Mouse (Mus musculus) spleen, adult 2 months (tissue): ENCODE measurements around the gene Parp16. TPM values are rescaled to one million over a fixed set of nuclear protein-coding genes. Genes with fewer than 3 reads are reported as not detected.

Experiments
- DNase-seq, 2 experiments: peaks; one replicate each; pipeline versions ENCODE4 v3.0.0 to v3.0.0-alpha.2; 2012 to 2021; ENCODE audit warnings: low spot score in 2 of 2, low read depth in 1 of 2
- H3K27ac ChIP-seq: fragments of 200-500 bp; 2 replicates; pipeline ENCODE4 v1.5.1; 2012; ENCODE audit warnings: low read length, inconsistent platforms; ENCODE audit not compliant: insufficient read depth
- H3K27me3 ChIP-seq: fragments of 200-500 bp; 2 replicates; pipeline ENCODE4 v1.6.1; 2012; ENCODE audit warnings: mild to moderate bottlenecking, moderate library complexity, low read length, inconsistent platforms; ENCODE audit not compliant: control insufficient read depth, insufficient read depth
- H3K36me3 ChIP-seq: fragments of 200-500 bp; 2 replicates; pipeline ENCODE4 v1.6.1; 2012; ENCODE audit warnings: mild to moderate bottlenecking, low read length, inconsistent platforms; ENCODE audit not compliant: control insufficient read depth, insufficient read depth
- H3K4me1 ChIP-seq: fragments of 200-500 bp; 2 replicates; pipeline ENCODE4 v1.6.1; 2011; ENCODE audit warnings: inconsistent platforms; ENCODE audit not compliant: control insufficient read depth, insufficient read depth, insufficient read length
- H3K4me3 ChIP-seq: fragments of 200-500 bp; 2 replicates; pipeline ENCODE4 v1.5.1; 2011; ENCODE audit warnings: mild to moderate bottlenecking, inconsistent platforms; ENCODE audit not compliant: insufficient read depth, insufficient read length; ENCODE audit errors: extremely low read depth
- CTCF ChIP-seq: fragments of 200-500 bp; IDR thresholded peaks from 2 replicates; pipeline ENCODE4 v1.5.1; 2011; ENCODE audit warnings: mild to moderate bottlenecking, inconsistent platforms; ENCODE audit not compliant: insufficient read depth, insufficient read length, insufficient replicate concordance; ENCODE audit errors: extremely low read depth
- POLR2A ChIP-seq: fragments of 200-500 bp; IDR thresholded peaks from 2 replicates; pipeline ENCODE4 v1.6.1; 2011; ENCODE audit warnings: low read depth, low read length, inconsistent platforms
- WGBS: fragments of 180-500 bp; shearing (Covaris S2); methylation state at CpG from one replicate; pipeline ENCODE4 v1.1.7; 2018; 5-methylcytosine and 5-hydroxymethylcytosine counted together
- polyA plus RNA-seq: library from polyadenylated mRNA; depleted of rRNA; stranded (reverse); fragments of >200 nt; gene quantifications from 2 replicates; pipeline ENCODE4 v1.2.3, GENCODE M21; 2012

Parp16 gene
- polyA plus RNA-seq, 1 experiment, result 7.4 TPM

DNA sequence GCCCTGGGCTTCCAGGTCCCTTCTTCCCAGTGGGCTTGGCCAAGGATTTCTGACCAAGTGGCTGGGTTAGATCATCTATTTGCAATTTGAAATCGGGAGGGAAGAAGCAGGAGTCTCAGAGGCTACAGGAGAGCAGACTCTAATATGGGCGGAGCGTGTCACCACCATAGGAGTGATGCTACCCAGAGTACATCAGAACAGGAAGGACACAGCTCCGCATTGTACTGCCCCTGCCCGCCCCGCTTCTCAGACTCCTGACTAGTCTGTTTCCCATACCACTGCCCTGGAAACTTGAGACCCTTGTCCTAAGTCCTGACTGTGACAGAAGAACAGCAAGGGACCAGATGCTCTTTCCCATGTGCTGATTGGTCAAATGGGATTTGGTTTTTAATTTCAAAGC, 37.5 kb upstream of the Parp16 start:
- H3K4me1 ChIP-seq, result no peaks in the 10 kb centered on the region
- H3K27ac ChIP-seq, result no peak overlapping the region
- peaks cover 1% of the 10 kb centered on the region; the same call in 1 of the 2 replicates for H3K27me3 ChIP-seq
- DNase-seq, result no peak
- WGBS, result 63% methylated on average over 6 of the region's 6 CpGs
- H3K4me3 ChIP-seq, result no peak overlapping the region
- H3K36me3 ChIP-seq, result no peaks in the 10 kb centered on the region
- TF ChIP-seq CTCF (no peak), POLR2A (no peak)

DNA sequence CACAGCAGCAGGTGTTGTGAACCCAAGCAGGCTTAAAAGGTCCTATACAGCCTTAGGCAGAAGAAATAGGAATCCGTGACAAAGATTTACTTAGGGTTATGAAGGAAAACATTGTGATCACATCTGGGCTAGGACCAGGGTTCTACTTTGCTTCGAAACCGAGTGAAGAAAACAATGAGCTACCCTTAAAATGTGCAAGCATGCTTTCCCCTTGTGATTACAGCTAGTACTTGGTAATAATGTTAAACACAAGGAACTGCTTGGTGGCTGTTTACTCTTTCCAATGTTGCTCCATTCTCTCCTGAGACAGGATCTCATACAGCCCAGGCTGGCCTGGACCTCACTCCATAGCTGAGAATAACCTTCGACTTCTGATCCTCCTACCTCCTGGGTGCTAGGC, 34.0 kb upstream of the Parp16 start:
- Histone ChIP-seq H3K27me3 (peaks cover 8% of the 10 kb centered on the region), H3K4me1 (peaks cover 2% of the 10 kb centered on the region; the same call in 1 of the 2 replicates), H3K27ac (no peak overlapping the region), H3K36me3 (no peaks in the 10 kb centered on the region), H3K4me3 (no peak overlapping the region)
- DNase-seq, result no peak
- 60% methylated on average over 4 of the region's 4 CpGs for WGBS
- TF ChIP-seq CTCF (no peak), POLR2A (no peak)

DNA sequence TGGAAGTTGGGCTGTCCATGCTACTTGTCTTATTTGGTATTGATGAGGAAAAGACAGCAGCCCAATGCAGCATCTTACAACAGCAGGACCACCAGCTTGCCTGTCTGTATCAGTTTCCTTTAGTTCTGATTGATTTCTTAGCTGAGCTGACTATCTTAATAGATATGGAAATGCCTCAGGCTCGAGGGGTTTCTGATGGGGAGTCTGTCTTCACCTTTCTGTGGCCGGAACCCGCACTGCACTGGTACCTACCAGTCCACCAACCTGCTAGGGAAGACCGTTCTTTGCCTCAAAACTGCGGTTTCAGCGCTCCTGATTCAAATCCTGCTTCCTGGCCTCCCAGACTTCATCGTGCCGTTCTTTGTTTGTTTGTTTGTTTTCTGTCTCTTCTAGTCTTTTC, 33.3 kb upstream of the Parp16 start:
- peaks cover 2% of the 10 kb centered on the region; the same call in 1 of the 2 replicates for H3K4me1 ChIP-seq
- no peak for TF ChIP-seq POLR2A
- TF ChIP-seq CTCF, result no peak
- H3K36me3 ChIP-seq, result no peaks in the 10 kb centered on the region
- H3K4me3 ChIP-seq, result no peak overlapping the region
- WGBS, result 29% methylated on average over 8 of the region's 8 CpGs
- peaks cover 8% of the 10 kb centered on the region for H3K27me3 ChIP-seq
- no peak for DNase-seq
- H3K27ac ChIP-seq, result no peak overlapping the region

DNA sequence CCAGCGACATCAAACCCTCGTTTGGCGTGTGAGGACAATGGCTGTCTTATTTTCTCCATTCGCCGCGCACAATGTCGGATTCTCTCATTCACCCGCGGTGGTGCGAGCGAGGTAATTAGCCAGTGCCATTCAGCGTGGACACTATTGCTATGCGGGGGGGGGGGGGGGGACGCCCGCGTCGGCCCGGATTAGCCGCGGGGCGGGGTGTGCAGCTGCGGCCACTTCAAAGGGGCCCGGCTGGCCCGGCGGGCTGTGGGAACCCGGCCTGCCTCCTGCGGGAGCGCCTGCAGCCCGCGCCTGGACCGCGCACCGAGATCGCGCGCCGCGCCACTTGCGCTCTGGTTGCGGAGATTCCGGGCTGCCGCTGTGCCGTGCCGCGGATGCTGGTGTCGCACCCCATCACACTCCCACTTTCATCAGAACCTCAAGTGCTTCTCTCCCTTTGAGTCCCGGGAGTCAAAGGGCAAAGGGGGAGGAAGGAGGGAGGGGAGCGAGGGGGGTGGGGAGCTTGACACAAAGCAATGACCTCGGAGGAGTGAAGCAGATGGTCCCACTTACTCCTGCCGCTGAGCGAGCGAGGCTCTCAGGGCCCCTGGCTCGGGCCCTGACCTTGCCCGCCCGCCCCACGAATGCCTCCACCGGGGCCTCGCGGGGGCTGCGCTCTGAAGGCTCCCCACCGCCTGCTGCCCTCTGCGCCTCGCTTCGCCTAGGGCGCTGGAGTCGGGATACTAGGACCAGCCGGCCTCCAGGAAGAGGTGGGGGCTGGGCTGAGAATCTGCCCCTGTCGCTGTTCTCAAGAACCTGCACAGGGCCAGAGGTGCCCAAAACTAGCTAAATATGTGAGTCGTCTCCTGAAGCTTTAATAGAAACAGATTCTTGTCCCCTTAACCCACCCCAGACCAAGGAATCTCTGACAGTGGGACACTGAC, 32.2 kb upstream of the Parp16 start:
- TF ChIP-seq POLR2A (no peak), CTCF (no peak)
- Histone ChIP-seq H3K27me3 (peaks cover 8% of the 10 kb centered on the region), H3K4me3 (no peak overlapping the region; the same call in 1 of the 2 replicates), H3K27ac (no peak overlapping the region), H3K4me1 (peaks cover 2% of the 10 kb centered on the region; the same call in 1 of the 2 replicates), H3K36me3 (no peaks in the 10 kb centered on the region)
- WGBS, result 4% methylated on average over 68 of the region's 69 CpGs
- DNase-seq, result no peak

DNA sequence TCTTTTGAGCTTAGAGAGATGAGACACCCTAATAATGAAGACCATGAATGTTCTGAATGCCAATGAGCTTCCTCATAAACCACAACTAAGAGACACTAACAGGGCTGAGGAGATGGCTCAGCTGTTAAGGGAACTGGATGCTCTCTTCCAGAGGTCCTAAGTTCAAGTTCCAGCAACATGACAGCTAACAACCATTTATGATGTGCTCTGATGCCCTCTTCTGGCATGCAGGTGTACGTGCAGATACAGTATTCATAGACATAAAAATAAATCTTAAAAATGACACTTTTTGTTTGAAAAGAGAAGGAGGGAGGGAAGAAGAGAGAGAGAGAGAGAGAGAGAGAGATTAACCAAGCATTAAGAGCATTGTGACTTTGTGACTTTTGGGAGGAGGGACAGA, 30.3 kb upstream of the Parp16 start:
- Histone ChIP-seq H3K27ac (no peak overlapping the region), H3K27me3 (peaks cover 8% of the 10 kb centered on the region), H3K4me3 (no peak overlapping the region), H3K4me1 (peaks cover 2% of the 10 kb centered on the region; the same call in 1 of the 2 replicates), H3K36me3 (no peaks in the 10 kb centered on the region)
- TF ChIP-seq CTCF (peak; percentile 9; the same call in 1 of the 2 replicates), POLR2A (no peak)
- WGBS, result 5% methylated on average over 1 of the region's 1 CpGs
- DNase-seq, result no peak

DNA sequence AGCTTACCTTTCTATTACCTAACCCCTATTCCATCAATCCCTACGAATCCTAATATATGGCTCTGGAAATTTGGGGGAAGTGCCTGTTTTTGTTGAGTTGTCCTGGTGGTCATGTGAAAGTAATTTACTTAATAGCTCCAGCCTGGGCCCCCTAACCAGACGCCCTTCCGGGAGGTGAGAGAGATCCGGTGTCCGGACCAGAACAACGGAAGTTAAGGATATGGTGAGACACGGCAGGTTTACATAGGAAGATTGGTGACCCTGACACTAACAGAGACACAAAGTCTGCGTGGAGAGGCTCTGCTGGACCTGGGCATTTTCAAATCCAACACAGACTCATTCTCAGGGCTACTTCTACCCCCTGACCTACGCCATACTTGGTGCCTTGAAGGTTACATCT, 28.8 kb upstream of the Parp16 start:
- no peaks in the 10 kb centered on the region for H3K36me3 ChIP-seq
- no peak for DNase-seq
- no peak overlapping the region for H3K27ac ChIP-seq
- H3K4me3 ChIP-seq, result no peak overlapping the region
- peaks cover 8% of the 10 kb centered on the region for H3K27me3 ChIP-seq
- WGBS, result 53% methylated on average over 9 of the region's 9 CpGs
- no peak for TF ChIP-seq POLR2A
- no peak for TF ChIP-seq CTCF
- peaks cover 2% of the 10 kb centered on the region; the same call in 1 of the 2 replicates for H3K4me1 ChIP-seq

DNA sequence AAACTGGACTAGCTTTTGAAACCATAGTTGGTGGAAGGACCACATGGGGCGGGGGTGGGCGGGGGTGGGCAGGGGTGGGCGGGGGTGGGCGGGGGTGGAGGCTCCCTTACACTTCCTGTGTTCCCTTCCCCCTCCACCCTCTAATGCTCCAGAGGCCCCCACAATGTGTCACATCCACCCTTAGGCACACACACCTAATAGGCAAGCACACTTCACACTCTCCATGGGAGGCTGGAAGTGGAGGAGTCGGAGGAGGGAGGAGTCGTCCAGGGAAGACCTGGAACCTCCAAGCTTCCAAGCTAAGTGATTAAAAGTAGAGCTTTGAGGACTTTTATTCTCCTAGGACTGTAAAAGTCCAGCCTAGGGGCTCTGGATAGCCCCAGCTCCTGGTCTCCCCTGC, 26.6 kb upstream of the Parp16 start:
- Histone ChIP-seq H3K27ac (no peak overlapping the region), H3K36me3 (no peaks in the 10 kb centered on the region), H3K27me3 (no peaks in the 10 kb centered on the region; the same call in 1 of the 2 replicates), H3K4me3 (no peak overlapping the region), H3K4me1 (no peaks in the 10 kb centered on the region)
- WGBS, result 67% methylated on average over 6 of the region's 6 CpGs
- DNase-seq, result no peak
- no peak for TF ChIP-seq CTCF
- TF ChIP-seq POLR2A, result no peak
